Mouse (Mus musculus): ENCODE measurements at regions not wholly inside any gene's neighbourhood (a gene's known extent, or its start where the extent isn't known, plus 50 kb on each side); places are given as distances from the start of the nearest gene placed in this dataset.

DNA sequence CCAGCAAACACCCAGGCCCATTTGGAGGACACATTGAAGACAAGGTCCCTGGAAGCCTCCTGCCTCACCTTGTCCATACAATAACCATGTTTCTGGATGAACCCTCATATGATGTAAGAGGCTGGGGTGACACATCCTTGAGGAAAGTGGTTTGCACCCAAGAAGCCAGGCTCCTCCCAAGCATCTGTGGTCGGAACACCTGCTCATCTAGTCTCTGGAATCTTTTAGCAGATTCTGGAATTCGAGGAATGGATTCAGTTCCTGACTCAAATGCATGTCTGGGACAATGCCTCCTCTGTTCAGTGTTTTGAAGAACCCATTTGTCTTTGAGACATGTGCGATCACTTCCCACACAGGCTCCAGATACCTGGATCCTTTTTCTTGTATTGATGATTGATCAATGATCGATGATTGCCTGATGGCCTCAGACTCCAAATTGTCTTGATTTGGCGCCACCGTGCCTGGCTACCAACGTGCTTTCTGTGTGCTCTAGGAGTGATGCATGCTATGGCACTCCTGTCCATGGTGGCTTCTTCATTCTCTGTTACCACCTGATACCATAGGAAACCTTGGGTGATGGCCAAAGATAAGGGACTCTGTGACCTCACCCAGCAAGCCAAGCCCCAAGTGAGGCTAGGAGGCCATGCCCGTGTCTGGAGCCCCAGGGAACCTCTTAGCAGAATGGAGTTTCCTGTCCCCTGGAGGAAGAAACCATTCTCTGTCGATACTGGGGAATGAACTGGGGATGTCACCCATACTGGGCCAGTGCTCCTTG, 126.7 kb downstream of the Mn1 start:
- DNase-seq (ENCODE audit: low spot score), result no peak

DNA sequence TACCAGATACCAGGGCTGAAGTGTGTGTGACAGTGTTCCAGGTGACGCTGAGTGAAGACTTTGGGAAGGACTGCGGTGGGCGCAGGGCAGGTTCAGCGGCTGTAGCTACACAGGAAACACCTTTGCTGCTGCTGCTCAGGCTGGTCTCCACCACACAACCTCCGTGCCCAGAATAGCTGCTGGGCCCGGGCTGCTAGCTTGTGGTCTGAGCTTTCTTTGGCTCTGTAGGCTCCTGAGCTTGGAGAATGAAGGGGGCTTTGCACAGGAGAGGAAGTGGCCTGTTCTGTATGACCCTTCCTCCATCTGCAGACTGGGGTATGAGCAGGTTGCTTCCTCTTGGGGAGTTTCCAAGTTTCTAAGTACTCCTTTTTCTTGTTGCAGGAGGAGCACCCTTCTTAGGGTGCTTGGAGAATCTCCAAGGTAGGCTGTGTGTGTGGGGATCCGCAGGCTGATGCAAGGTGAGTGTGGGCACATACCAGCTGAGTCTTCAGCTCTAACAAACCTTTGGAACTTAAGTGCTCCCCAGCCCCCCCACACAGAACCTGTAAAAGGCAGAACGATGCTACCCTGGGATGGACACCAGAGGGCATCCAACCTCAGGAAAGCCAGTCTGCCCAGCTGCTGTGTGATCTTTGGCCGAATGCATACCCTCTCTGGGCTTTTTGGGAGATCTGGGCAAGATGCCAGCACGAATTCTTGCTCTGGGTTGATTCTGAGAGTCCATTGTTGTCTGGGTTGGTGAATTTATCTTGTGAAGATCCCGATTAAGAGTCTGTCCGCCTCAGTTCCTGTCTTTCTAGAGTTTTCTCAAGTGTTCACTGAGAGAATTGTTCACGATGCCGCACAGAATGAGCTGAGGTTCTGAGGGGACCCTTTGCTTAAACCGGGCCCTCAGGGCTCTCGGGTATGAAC, 136.6 kb downstream of the Mn1 start:
- no peak for DNase-seq (ENCODE audit: low spot score)

DNA sequence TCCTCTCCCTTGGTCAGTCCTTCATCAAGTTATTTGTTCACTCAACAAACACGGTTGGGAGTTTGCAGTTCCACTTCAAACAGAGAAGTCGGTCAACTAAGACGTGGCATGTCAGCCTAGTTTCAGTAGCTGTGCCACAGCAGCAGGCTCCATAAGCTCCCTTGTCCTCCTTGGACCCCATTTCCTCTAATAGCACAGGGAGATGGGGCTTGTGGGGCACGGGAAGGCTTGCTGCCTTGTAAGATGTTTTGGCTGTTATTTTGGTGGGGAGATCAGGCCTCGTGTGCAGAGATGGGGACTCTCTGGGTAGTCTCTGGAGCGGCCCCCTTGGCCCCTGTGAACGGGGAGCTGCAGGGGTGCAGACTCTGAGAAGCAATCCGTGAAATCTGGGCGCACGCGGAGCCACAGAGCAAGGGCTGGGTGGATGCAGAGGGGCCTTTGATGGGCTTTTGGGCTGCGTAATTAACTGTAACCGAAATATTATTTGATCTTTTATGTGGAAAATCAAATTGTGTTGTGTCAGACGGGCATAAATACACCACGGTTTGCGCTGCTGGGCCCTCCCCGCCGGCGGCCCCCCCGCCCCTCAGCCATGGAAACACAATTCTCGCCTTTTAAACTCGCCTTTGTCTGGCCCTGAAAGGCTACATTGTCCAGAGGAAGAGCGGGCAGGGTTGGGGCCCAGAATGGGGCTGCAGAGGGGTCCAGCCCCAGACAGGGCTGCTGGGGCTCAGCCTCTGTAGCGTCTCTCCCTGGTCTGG, 137.6 kb downstream of the Mn1 start:
- DNase-seq (ENCODE audit: low spot score), result no peak

- DNase-seq (ENCODE audit: low spot score), result no peak
Measured at GRCm38 (mm10) chr5:111555312-111555957, 138.3 kb downstream of the Mn1 start.

DNA sequence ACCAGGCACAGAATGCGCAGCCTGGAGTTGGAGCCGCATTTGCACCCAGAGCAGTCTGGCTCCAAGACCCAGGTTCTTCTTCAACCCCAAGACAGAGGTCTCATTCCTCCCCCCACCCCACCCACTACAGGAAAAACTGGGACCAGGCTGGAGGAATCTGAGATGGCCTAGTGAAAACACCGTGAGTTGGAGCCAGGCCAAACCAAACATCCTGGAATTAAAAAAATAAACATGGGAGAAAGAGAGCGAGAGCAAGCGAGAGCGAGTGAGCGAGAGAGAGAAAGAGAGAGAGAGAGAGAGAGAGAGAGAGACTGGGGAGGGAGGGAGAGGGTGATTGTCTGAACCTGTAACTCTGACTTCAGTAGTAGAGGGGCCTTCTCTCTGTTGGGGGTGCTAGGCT, 138.8 kb downstream of the Mn1 start:
- DNase-seq (ENCODE audit: low spot score), result no peak

DNA sequence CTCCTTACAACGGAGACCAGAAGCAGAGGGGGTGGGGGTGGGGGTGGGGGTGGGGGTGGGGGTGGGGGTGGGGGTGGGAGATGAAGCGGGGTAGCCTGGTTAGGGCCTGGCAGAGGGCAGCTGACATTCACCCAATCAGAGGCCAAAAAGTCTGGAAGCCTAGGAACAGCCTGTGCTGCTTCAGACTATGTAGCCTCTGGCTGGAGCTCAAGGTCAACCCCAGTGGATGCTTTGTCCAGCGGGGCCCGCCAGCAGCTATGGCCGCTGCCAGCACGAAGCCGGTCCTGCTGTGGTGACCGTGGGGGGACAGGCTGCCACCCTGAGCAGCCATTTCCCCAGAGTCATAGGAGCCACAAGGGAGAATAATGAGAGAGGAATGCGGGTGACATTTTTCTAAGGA, 143.3 kb downstream of the Mn1 start:
- DNase-seq (ENCODE audit: low spot score), result no peak

GRCm38 (mm10) chr5:111561301-111561700, 144.1 kb downstream of the Mn1 start:
- no peak for DNase-seq (ENCODE audit: low spot score)

GRCm38 (mm10) chr5:111570826-111571225, 153.7 kb downstream of the Mn1 start:
- no peak for DNase-seq (ENCODE audit: low spot score)

GRCm38 (mm10) chr5:111573265-111573873, 156.2 kb downstream of the Mn1 start:
- DNase-seq (ENCODE audit: low spot score), result no peak

- DNase-seq (ENCODE audit: low spot score), result no peak
Measured at GRCm38 (mm10) chr5:111574219-111574840, 157.2 kb downstream of the Mn1 start.

DNA sequence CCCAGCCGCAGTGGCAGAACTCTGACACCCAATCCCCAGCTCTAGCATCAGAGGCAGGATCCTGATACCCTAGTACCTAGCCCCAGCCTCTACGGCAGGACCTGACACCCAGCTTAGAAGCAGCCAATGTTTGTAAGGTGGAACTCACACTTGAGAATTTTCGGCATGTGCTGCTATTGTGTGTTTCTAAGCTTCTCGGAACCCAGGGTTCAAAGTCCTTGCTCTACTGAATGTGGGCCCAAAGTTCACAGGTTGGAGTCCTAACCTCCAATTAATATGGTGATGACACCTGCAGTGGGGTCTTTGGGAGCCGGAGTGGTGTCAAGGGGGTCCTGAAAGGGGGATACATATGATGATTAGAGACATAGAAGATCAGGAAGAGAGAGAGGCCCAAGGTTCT, 158.2 kb downstream of the Mn1 start:
- DNase-seq (ENCODE audit: low spot score), result no peak

DNA sequence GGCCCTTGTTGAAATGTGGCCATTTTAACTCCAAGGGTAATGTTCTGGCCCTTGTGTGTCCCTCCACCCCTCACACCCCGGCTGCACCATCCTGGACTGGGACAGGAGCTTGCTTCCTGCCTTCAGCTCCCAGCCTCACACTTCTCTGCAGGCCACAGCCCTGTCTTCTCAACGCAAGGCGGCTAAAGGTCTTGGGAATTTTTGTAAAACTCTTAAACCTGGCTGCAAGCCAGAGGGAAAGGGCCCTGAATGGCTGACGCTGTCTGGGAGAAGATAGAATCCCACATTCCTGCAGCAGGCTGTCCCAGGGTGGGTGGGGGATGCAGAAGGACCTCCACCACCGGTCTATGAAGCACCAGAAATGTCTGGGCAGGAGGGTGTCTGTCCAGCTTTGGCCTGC, 156.3 kb upstream of the Gm26897 start:
- no peak for DNase-seq (ENCODE audit: low spot score)

GRCm38 (mm10) chr5:111578088-111578487, 155.6 kb upstream of the Gm26897 start:
- DNase-seq (ENCODE audit: low spot score), result no peak

DNA sequence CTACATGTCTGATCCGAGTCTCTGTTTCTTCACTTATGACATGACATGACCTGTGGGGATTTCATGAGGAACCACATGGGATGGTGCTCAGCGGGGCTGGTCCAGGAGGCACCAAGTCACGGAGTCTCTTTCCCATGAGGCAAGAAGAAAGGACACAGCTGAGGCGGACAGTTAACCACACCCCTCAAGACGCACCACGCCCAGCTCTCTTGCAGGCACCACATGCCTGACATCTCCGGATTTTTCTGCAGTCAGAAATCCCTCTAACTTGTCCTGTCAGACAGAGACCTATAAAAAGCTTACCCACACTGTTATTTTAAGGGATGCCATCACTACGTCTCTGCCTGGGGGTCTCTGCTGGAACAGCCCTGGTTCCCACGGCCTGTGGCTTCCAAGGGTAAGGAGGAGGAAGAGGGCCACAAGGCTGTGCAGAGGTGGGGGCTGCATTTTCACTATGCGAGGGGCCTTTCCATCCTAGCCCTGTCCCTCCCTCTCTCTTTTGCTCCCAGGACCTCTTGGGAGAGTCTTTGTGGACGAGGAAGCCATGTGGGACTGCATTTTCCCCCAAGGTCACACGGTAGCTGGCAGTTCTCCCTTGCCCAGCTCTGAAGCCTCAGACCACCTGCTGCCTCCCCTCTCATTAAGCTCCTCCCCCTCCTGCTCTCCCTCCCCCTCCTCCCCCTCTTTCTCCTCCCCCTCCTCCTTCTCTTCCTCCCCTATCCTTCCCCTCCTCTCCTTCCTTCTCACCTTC, 154.6 kb upstream of the Gm26897 start:
- DNase-seq (ENCODE audit: low spot score), result no peak

DNA sequence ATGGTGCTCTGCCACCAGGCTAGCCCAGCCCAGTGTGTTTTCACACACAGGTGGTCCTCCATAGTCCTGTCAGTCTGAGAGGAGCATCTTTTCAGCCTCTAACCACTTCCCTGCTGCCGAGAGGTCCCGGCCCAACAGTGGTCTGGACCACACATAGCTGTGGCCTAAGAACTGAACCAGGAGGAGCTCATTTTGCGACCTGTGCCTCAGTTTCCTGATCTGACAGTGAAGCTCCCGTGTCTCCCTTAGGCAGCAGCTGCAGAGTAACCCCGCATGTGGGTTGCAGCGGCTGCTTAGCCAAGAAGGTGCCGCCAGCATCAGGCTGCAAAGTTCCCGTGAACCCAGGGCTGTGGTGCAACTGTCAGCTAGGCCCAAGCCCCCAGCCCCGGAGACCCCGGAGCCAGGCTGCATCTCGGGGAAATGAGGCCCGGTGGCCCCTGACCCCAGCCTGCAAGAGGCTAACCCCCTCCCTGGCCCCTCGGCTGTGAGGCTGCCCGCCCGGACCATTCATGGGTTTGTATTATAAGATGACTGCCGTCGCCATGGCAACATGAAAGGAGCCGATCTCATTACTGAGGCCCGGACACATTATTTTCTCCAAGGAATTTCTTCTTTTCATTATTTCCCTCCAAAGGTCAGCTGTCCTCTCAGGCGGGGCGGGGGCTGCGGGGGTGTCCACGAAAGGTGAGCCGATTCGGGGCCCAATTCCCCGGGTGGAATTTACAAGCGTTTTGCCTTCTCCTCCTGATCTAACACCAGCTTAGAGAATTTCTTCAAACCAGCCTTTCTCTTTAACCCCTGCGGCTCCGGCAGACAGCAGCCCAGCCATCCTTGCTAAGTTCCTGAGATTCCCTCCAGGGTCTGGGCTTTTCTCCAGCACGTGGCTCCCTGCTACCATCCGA, 152.6 kb upstream of the Gm26897 start:
- DNase-seq (ENCODE audit: low spot score), result no peak

- no peak for DNase-seq (ENCODE audit: low spot score)
Measured at GRCm38 (mm10) chr5:111582004-111582403, 151.7 kb upstream of the Gm26897 start.

GRCm38 (mm10) chr5:111590619-111591081, 143.1 kb upstream of the Gm26897 start:
- DNase-seq (ENCODE audit: low spot score), result no peak

DNA sequence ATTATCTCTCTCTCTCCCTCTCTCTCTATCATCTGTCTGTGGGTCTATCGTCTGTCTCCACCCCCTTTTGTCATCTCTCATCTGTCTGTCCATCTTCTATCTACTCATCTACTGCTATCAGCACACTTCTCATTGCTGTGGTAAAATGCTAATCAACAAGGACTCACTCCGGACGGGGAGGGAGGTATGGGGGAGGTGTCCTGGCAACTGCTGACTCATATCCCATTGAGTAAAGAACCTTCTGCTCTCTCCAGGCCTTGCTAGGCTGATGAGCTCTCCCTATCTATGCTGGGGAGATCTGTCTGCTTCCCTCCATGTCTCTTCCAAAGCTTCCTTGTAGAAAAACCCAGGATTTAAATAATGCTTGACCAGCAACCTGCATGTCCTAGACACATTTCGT, 140.9 kb upstream of the Gm26897 start:
- peak; percentile 6 for DNase-seq (ENCODE audit: low spot score)

DNA sequence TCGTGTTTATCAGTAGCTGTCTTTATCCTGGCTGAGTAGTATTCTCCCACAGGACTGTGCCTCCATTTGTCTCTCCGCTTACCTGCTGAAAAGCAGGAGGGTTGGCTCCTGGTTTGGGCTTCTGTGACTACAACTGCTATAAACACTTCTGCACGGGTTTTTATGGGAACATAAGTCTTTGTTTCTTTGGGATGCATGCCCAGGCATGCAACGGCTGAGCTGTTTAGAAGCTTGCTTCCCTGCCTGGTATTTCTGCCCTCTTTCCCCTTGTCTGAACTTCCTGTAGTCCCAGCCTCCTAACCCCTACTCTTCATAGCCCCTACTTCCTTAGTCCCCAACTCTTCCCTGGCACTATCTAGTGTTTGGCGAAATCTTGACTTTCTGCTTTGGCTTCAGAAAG, 139.6 kb upstream of the Gm26897 start:
- DNase-seq (ENCODE audit: low spot score), result no peak
